Mouse (Mus musculus): ENCODE data around the gene Prss32. TPM values are rescaled to one million over a fixed set of nuclear protein-coding genes. Genes with fewer than 3 reads are reported as not detected.

The Prss32 gene
- polyA plus RNA-seq, 1 experiment from 2014 or later: not detected

- no peak overlapping the region for H3K27ac ChIP-seq
- no peak for DNase-seq (ENCODE audit: low spot score)
- no peaks in the 10 kb centered on the region for H3K4me1 ChIP-seq (replicated peaks; ENCODE audit: insufficient read depth, low read length)
- 94% methylated on average over 5 of the region's 5 CpGs for WGBS
- H3K9me3 ChIP-seq (replicated peaks; ENCODE audit: low read length): peaks cover 15% of the 10 kb centered on the region
- no peak overlapping the region for H3K9ac ChIP-seq (ENCODE audit: low read depth, low read length)
- no peak overlapping the region for H3K4me2 ChIP-seq (ENCODE audit: low read length)
- no peak for ATAC-seq (replicated peaks; ENCODE audit: low FRiP score, low read depth)
- no peak overlapping the region for H3K4me3 ChIP-seq (replicated peaks; ENCODE audit: low read depth, low read length)
- no peaks in the 10 kb centered on the region for H3K27me3 ChIP-seq (ENCODE audit: insufficient read depth, low read length)
- H3K36me3 ChIP-seq (ENCODE audit: insufficient read depth, low read length): peaks cover 92% of the 10 kb centered on the region
- TF ChIP-seq CTCF (IDR thresholded peaks at IDR 0.05; ENCODE audit: low read depth): no peak
Observed at GRCm38 (mm10) chr17:23820731-23821130, 22.9 kb upstream of the Prss32 start.

DNA sequence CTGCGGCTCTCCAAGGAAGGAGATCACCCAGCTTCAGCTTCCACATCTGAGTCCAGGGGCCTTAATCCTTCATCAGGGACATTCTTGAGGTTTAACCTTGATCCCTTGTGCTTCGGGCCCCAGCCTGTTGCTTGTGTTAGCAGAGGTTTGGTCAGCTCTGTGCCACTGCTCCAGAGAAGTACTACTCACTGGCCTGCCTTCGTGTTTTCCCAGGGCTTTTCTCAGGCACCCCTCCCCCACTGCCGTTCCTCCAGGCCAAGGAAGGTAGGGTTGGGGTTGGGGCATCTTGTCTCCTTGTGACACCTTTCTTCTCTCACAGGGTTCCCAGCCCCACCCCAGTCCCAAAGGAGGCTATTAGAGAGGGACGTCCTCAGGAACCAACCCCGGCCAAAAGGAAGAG lies 21.6 kb upstream of the Prss32 start:
- 71% methylated on average over 6 of the region's 6 CpGs for WGBS
- no peak overlapping the region for H3K9ac ChIP-seq (ENCODE audit: low read depth, low read length)
- H3K9me3 ChIP-seq (replicated peaks; ENCODE audit: low read length): peaks cover 15% of the 10 kb centered on the region
- H3K27me3 ChIP-seq (ENCODE audit: insufficient read depth, low read length): no peaks in the 10 kb centered on the region
- H3K4me2 ChIP-seq (ENCODE audit: low read length): no peak overlapping the region
- H3K4me3 ChIP-seq (replicated peaks; ENCODE audit: low read depth, low read length): no peak overlapping the region
- DNase-seq (ENCODE audit: low spot score) (no peak), ATAC-seq (replicated peaks; ENCODE audit: low FRiP score, low read depth) (no peak)
- no peak for TF ChIP-seq CTCF (IDR thresholded peaks at IDR 0.05; ENCODE audit: low read depth)
- H3K4me1 ChIP-seq (replicated peaks; ENCODE audit: insufficient read depth, low read length): no peaks in the 10 kb centered on the region
- H3K36me3 ChIP-seq (ENCODE audit: insufficient read depth, low read length): peaks cover 85% of the 10 kb centered on the region
- H3K27ac ChIP-seq: no peak overlapping the region

GRCm38 (mm10) chr17:23823018-23823417 lies 20.6 kb upstream of the Prss32 start:
- Histone ChIP-seq H3K4me1 (replicated peaks; ENCODE audit: insufficient read depth, low read length) (no peaks in the 10 kb centered on the region; the same call in 1 of the 2 replicates), H3K27me3 (ENCODE audit: insufficient read depth, low read length) (no peaks in the 10 kb centered on the region), H3K9ac (ENCODE audit: low read depth, low read length) (no peak overlapping the region), H3K4me3 (replicated peaks; ENCODE audit: low read depth, low read length) (no peak overlapping the region), H3K36me3 (ENCODE audit: insufficient read depth, low read length) (peaks cover 76% of the 10 kb centered on the region), H3K27ac (no peak overlapping the region), H3K9me3 (replicated peaks; ENCODE audit: low read length) (peaks cover 15% of the 10 kb centered on the region), H3K4me2 (ENCODE audit: low read length) (no peak overlapping the region)
- WGBS: 73% methylated on average over 16 of the region's 16 CpGs
- DNase-seq (ENCODE audit: low spot score) (no peak), ATAC-seq (replicated peaks; ENCODE audit: low FRiP score, low read depth) (no peak; the same call in 1 of the 2 replicates)
- TF ChIP-seq CTCF (IDR thresholded peaks at IDR 0.05; ENCODE audit: low read depth): no peak

DNA sequence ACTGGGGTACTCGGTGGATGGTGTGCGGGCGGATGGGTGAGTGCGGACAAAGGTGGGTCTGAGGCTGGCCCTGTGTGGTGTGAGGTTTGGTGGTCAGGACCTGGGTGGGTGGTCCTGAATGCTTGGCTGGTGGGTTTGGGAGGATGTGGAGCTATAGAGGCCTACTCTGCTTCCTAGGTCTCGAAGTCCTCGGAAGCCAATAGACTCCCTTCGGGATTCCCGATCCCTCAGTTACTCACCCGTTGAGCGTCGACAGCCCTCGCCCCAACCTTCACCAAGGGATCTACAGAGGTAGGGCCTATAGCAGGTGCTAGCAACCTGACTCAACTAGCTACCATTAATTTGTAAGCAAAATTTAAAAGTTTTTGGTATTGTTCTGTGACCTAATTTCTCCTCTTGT lies 20.0 kb upstream of the Prss32 start:
- WGBS: 88% methylated on average over 12 of the region's 12 CpGs
- no peak overlapping the region for H3K4me2 ChIP-seq (ENCODE audit: low read length)
- no peak for ATAC-seq (replicated peaks; ENCODE audit: low FRiP score, low read depth)

DNA sequence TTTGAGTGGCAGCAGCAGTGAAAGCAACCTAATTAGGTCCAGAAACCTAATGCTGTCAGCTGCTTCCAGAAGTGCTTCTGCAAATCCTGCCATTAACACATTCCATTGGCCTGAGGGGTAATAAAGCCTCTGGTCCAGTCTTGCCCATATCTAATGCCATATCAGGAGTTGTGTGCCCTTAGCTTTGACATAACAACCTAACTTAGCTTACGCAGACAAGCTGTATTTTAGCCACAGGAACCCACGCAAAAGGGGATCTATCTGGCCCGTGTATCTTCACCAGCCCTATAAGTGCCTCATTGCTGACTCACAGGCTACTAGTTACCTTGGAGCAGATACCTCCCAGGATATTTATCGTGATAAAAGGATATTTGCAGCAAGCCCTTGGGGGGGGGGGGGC lies 18.1 kb upstream of the Prss32 start:
- WGBS: 83% methylated on average over 4 of the region's 4 CpGs
- TF ChIP-seq CTCF (IDR thresholded peaks at IDR 0.05; ENCODE audit: low read depth): no peak
- no peaks in the 10 kb centered on the region for H3K27me3 ChIP-seq (ENCODE audit: insufficient read depth, low read length)
- H3K9me3 ChIP-seq (replicated peaks; ENCODE audit: low read length): no peaks in the 10 kb centered on the region
- DNase-seq (ENCODE audit: low spot score) (no peak), ATAC-seq (replicated peaks; ENCODE audit: low FRiP score, low read depth) (no peak)
- no peak overlapping the region for H3K4me3 ChIP-seq (replicated peaks; ENCODE audit: low read depth, low read length)
- H3K36me3 ChIP-seq (ENCODE audit: insufficient read depth, low read length): peaks cover 50% of the 10 kb centered on the region
- no peak overlapping the region for H3K9ac ChIP-seq (ENCODE audit: low read depth, low read length)
- no peak overlapping the region for H3K4me2 ChIP-seq (ENCODE audit: low read length)
- H3K27ac ChIP-seq: no peak overlapping the region
- H3K4me1 ChIP-seq (replicated peaks; ENCODE audit: insufficient read depth, low read length): no peaks in the 10 kb centered on the region; the same call in 1 of the 2 replicates

More for the DNA sequence above, 20.0 kb upstream of the Prss32 start:
- H3K27ac ChIP-seq: no peak overlapping the region
- no peak for DNase-seq (ENCODE audit: low spot score)
- no peaks in the 10 kb centered on the region; the same call in 1 of the 2 replicates for H3K4me1 ChIP-seq (replicated peaks; ENCODE audit: insufficient read depth, low read length)
- peaks cover 70% of the 10 kb centered on the region for H3K36me3 ChIP-seq (ENCODE audit: insufficient read depth, low read length)
- H3K4me3 ChIP-seq (replicated peaks; ENCODE audit: low read depth, low read length): no peak overlapping the region
- no peaks in the 10 kb centered on the region for H3K27me3 ChIP-seq (ENCODE audit: insufficient read depth, low read length)
- H3K9me3 ChIP-seq (replicated peaks; ENCODE audit: low read length): peaks cover 12% of the 10 kb centered on the region
- no peak for TF ChIP-seq CTCF (IDR thresholded peaks at IDR 0.05; ENCODE audit: low read depth)
- H3K9ac ChIP-seq (ENCODE audit: low read depth, low read length): no peak overlapping the region

DNA sequence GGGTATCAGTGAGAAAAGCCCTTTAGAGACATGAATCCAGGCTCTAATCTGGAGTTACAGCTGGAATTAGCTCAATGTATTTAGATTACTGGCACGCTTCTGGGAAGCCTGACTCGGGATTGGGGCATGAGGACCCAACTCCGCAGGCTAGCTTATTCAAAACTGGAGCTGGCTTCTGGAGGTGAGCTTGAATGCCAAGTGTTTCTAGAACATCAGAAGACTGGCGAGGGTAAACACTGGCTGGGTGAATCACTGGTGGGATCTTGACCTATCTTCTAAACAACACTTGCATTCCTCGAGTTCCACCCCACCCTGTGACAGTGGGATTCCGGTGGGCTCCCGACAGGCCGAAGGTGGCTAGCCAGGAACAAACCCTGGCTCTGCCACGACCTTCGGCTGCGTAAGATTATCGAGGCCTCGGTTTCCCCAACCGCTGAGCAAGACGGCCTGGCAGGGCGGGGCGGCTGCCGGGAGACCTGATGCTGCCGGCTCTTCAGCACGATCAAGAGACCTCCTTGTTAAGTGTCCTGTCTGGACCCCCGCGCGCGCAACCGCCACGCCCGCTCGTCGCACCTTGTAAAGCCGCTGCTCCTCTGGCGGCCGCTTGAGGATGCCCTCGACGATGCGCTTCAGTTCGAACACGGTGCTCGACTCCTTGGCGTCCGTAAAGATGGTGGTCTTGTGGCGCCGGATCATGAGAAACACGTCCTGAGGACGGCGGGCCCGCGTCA lies 15.2 kb upstream of the Prss32 start:
- peak overlapping the region; percentile 70 for H3K4me3 ChIP-seq (replicated peaks; ENCODE audit: low read depth, low read length)
- peaks cover 26% of the 10 kb centered on the region for H3K36me3 ChIP-seq (ENCODE audit: insufficient read depth, low read length)
- no peaks in the 10 kb centered on the region; the same call in 1 of the 2 replicates for H3K4me1 ChIP-seq (replicated peaks; ENCODE audit: insufficient read depth, low read length)
- no peaks in the 10 kb centered on the region for H3K9me3 ChIP-seq (replicated peaks; ENCODE audit: low read length)
- H3K27ac ChIP-seq: peak overlapping the region; percentile 91
- peak overlapping the region; percentile 69 for H3K9ac ChIP-seq (ENCODE audit: low read depth, low read length)
- DNase-seq (ENCODE audit: low spot score) (peak; percentile 61), ATAC-seq (replicated peaks; ENCODE audit: low FRiP score, low read depth) (peak; percentile 68)
- peak; percentile 11; the same call in 1 of the 2 replicates for TF ChIP-seq CTCF (IDR thresholded peaks at IDR 0.05; ENCODE audit: low read depth)
- H3K4me2 ChIP-seq (ENCODE audit: low read length): peak overlapping the region; percentile 86
- under 1% methylated on average over 47 of the region's 47 CpGs for WGBS
- H3K27me3 ChIP-seq (ENCODE audit: insufficient read depth, low read length): no peaks in the 10 kb centered on the region

Data from kidney, postnatal 0 days (tissue).